Mouse (Mus musculus) forebrain, postnatal 0 days (tissue): ENCODE data around the gene Frem1. TPM values are rescaled to one million over a fixed set of nuclear protein-coding genes. Genes with fewer than 3 reads are reported as not detected.

Experiments
- ATAC-seq: fragments of 200-750 bp; cut with Nextera tagmentation; 2 replicates; pipeline ENCODE4 v1.8.0; 2017; ENCODE audit warnings: mild to moderate bottlenecking, moderate library complexity
- DNase-seq: peaks from one replicate; pipeline ENCODE4 v3.0.0-alpha.2; 2015
- H3K27ac ChIP-seq: fragments of 300-500 bp; sonication (generic); 2 replicates; pipeline ENCODE4 v1.5.1; 2014; ENCODE audit warnings: low read depth, mild to moderate bottlenecking, antibody characterized with exemption, low read length, moderate library complexity, mixed read lengths
- H3K27me3 ChIP-seq: fragments of 300-500 bp; sonication (generic); 2 replicates; pipeline ENCODE4 v1.6.1; 2014; ENCODE audit warnings: mild to moderate bottlenecking, low read length, mixed read lengths; ENCODE audit not compliant: insufficient read depth
- H3K36me3 ChIP-seq: fragments of 300-500 bp; sonication (generic); 2 replicates; pipeline ENCODE4 v1.6.1; 2014; ENCODE audit warnings: mild to moderate bottlenecking, moderate library complexity; ENCODE audit not compliant: insufficient read depth
- H3K4me1 ChIP-seq: fragments of 300-500 bp; sonication (generic); 2 replicates; pipeline ENCODE4 v1.6.1; 2014; ENCODE audit warnings: antibody characterized with exemption; ENCODE audit not compliant: insufficient read depth
- H3K4me2 ChIP-seq: fragments of 300-500 bp; sonication (generic); 2 replicates; pipeline ENCODE4 v1.6.1; 2014; ENCODE audit warnings: low read depth, mild to moderate bottlenecking, moderate library complexity
- H3K4me3 ChIP-seq: fragments of 300-500 bp; sonication (generic); 2 replicates; pipeline ENCODE4 v1.5.1; 2014; ENCODE audit warnings: low read depth, low read length, mixed read lengths
- H3K9ac ChIP-seq: fragments of 300-500 bp; sonication (generic); 2 replicates; pipeline ENCODE4 v1.6.1; 2014; ENCODE audit warnings: mild to moderate bottlenecking
- H3K9me3 ChIP-seq: fragments of 300-500 bp; sonication (generic); 2 replicates; pipeline ENCODE4 v1.6.1; 2016; ENCODE audit warnings: low read length
- CTCF ChIP-seq: sonication (generic); IDR thresholded peaks from 2 replicates; pipeline ENCODE4 v1.5.1; 2016; ENCODE audit warnings: antibody characterized with exemption, control low read depth, low read depth
- whole genome bisulfite sequencing: fragments of 180-500 bp; shearing (Covaris S2); extraction: QIAGEN DNeasy Blood & Tissue Kit; methylation state at CpG from one replicate; pipeline ENCODE4 v1.1.7; 2014; 5-methylcytosine and 5-hydroxymethylcytosine counted together
- polyA plus RNA-seq: library from polyadenylated mRNA; unstranded; fragments of >200 nt; fragmentation: Nextera tagmentation; extraction: Ambion mirVana; gene quantifications from 2 replicates; pipeline ENCODE4 v1.2.1, GENCODE M21; 2015
- total RNA-seq: library from RNA; depleted of rRNA; stranded (reverse); fragments of >200 nt; gene quantifications from 2 replicates; pipeline ENCODE4 v1.2.3, GENCODE M21; 2014

Frem1 gene
- total and polyA plus RNA-seq, 2 experiments from 2014 or later = 1.2 to 5.3 TPM

- Histone ChIP-seq H3K4me2 (no peak overlapping the region), H3K4me1 (no peaks in the 10 kb centered on the region), H3K27me3 (no peaks in the 10 kb centered on the region), H3K9me3 (no peaks in the 10 kb centered on the region), H3K36me3 (no peaks in the 10 kb centered on the region), H3K27ac (no peak overlapping the region), H3K9ac (no peak overlapping the region), H3K4me3 (no peak overlapping the region)
- ATAC-seq = no peak
- no peak for TF ChIP-seq CTCF
- DNase-seq = no peak
- WGBS = 88% methylated on average over 2 of the region's 2 CpGs
Observed at GRCm38 (mm10) chr4:82876656-82877055, 175.5 kb downstream of the Frem1 start.

- no peak for TF ChIP-seq CTCF
- DNase-seq (no peak), ATAC-seq (no peak)
- WGBS = 80% methylated on average over 4 of the region's 4 CpGs
- no peaks in the 10 kb centered on the region for H3K36me3 ChIP-seq
- H3K4me2 ChIP-seq = no peak overlapping the region
- H3K27me3 ChIP-seq = no peaks in the 10 kb centered on the region
- H3K4me3 ChIP-seq = no peak overlapping the region
- no peak overlapping the region for H3K9ac ChIP-seq
- H3K9me3 ChIP-seq = no peaks in the 10 kb centered on the region
- no peak overlapping the region for H3K27ac ChIP-seq
- no peaks in the 10 kb centered on the region for H3K4me1 ChIP-seq
Observed at GRCm38 (mm10) chr4:82875532-82875931, 176.6 kb downstream of the Frem1 start.

DNA sequence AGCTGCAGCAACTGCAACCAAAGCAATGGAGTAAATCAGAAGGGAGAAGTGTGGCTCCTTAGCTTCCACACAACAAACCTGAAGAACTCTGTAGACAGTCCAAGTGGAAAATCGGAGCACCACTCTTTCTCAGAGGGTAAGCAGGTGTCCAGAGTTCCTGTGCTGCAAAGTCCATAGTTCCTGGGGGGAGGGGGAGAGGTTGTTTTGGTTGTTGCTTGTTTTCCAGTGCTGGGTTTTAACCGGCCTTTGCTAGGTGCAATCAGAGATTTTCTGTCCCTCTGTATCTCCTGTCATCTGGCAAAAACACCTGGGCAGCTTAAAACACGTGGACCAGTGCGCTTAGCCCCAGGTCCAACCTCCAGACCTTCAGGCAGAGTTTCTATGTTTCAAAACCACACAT, 177.3 kb downstream of the Frem1 start:
- ATAC-seq = no peak
- Histone ChIP-seq H3K9me3 (no peaks in the 10 kb centered on the region), H3K36me3 (no peaks in the 10 kb centered on the region), H3K4me2 (no peak overlapping the region), H3K27me3 (no peaks in the 10 kb centered on the region), H3K4me1 (no peaks in the 10 kb centered on the region), H3K9ac (no peak overlapping the region), H3K27ac (no peak overlapping the region), H3K4me3 (no peak overlapping the region)
- TF ChIP-seq CTCF = no peak
- WGBS = 73% methylated on average over 4 of the region's 4 CpGs
- DNase-seq = no peak

DNA sequence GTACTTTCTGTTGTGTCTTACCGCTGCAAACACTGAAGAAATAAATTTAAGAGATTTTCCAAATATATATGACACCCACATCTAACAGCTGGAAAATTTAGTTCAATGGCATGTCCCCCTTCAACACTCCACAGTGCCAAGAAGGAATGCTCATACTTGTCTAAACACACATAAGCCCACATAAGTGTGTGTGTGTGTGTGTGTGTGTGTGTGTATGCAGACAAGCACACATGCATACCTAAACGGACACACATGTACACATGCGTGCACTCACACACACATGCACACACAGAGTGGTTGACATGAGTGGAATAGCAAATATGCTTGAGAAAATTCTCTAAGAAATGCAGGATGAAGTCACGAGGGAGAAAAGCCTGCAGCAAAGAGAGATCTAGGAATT, 179.6 kb downstream of the Frem1 start:
- DNase-seq = no peak
- no peak overlapping the region for H3K9ac ChIP-seq
- H3K36me3 ChIP-seq = no peaks in the 10 kb centered on the region
- WGBS = 79% methylated on average over 4 of the region's 4 CpGs
- H3K4me3 ChIP-seq = no peak overlapping the region
- H3K27me3 ChIP-seq = no peaks in the 10 kb centered on the region
- no peak overlapping the region for H3K4me2 ChIP-seq
- no peaks in the 10 kb centered on the region for H3K4me1 ChIP-seq
- TF ChIP-seq CTCF = no peak
- no peak overlapping the region for H3K27ac ChIP-seq
- ATAC-seq = no peak
- H3K9me3 ChIP-seq = no peaks in the 10 kb centered on the region

GRCm38 (mm10) chr4:82872121-82872520, 180.0 kb downstream of the Frem1 start:
- DNase-seq = no peak
- no peak for TF ChIP-seq CTCF

DNA sequence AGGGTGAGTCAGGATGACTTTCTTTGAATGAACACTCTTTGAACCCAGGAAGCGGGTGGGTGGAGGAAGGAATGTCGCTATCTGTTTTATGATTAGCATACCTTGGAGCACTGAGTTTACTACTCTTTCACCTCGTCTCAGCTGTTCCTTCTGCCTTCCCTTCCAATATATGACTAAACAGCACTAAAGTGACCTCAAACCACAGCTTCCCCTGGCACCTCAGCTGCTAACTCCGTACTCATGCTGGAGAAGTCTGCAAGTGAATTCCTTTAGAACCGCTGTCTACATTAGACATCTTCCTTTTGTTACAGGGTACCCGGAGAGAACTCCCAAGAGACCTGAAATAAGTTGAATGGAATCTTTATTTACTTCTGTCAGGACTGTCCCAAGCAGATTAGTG, 181.2 kb downstream of the Frem1 start:
- 91% methylated on average over 6 of the region's 6 CpGs for WGBS
- no peaks in the 10 kb centered on the region for H3K27me3 ChIP-seq
- no peak for TF ChIP-seq CTCF
- H3K36me3 ChIP-seq = no peaks in the 10 kb centered on the region
- no peaks in the 10 kb centered on the region for H3K4me1 ChIP-seq
- H3K27ac ChIP-seq = no peak overlapping the region
- DNase-seq (no peak), ATAC-seq (no peak)
- H3K9me3 ChIP-seq = no peaks in the 10 kb centered on the region
- no peak overlapping the region for H3K4me3 ChIP-seq
- no peak overlapping the region for H3K9ac ChIP-seq
- H3K4me2 ChIP-seq = no peak overlapping the region

More at GRCm38 (mm10) chr4:82872121-82872520, 180.0 kb downstream of the Frem1 start:
- ATAC-seq = no peak
- Histone ChIP-seq H3K4me3 (no peak overlapping the region), H3K4me1 (no peaks in the 10 kb centered on the region), H3K27me3 (no peaks in the 10 kb centered on the region), H3K27ac (no peak overlapping the region), H3K4me2 (no peak overlapping the region), H3K9ac (no peak overlapping the region), H3K36me3 (no peaks in the 10 kb centered on the region), H3K9me3 (no peaks in the 10 kb centered on the region)
- WGBS = 22% methylated on average over 6 of the region's 6 CpGs

GRCm38 (mm10) chr4:82867731-82868445, 184.3 kb downstream of the Frem1 start:
- no peak for ATAC-seq
- DNase-seq = no peak
- Histone ChIP-seq H3K27me3 (no peaks in the 10 kb centered on the region), H3K9ac (no peak overlapping the region), H3K4me2 (no peak overlapping the region), H3K9me3 (no peaks in the 10 kb centered on the region), H3K36me3 (no peaks in the 10 kb centered on the region), H3K27ac (no peak overlapping the region), H3K4me1 (no peaks in the 10 kb centered on the region; the same call in 1 of the 2 replicates), H3K4me3 (no peak overlapping the region)
- WGBS = 90% methylated on average over 5 of the region's 5 CpGs
- no peak for TF ChIP-seq CTCF
